In genomic region chr14:107901823-107902222, GRCm38 (mm10) we compare ENCODE assay signal across 18 mouse cellular contexts.
DNase-seq lines count a peak whose midpoint lies in the region; TF ChIP-seq lines count a peak whose summit lies in the region.
"Had no signal": no experiment of that assay in that cellular context is flagged by ENCODE, and none has a peak within 500 bp of the region (broad histone marks: within the 10 kb centered on the region; RNA-seq: fewer than 3 reads in every experiment).

No protein-coding gene starts in this region.

- no peak overlapping the region for H3K9ac ChIP-seq in MEL (ENCODE audit: control insufficient read depth, low read depth, low read length, poor library complexity, severe bottlenecking)

- H3K4me1 ChIP-seq in MEL (ENCODE audit: control insufficient read depth in 1 of 2, insufficient read depth in 2 of 2, low read length in 2 of 2), result no peaks in the 10 kb centered on the region; a peak in 1 of 4 replicates

- H3K36me3 ChIP-seq in MEL (ENCODE audit: control insufficient read depth in 1 of 2, insufficient read depth in 2 of 2, low read length in 2 of 2), result no peaks in the 10 kb centered on the region; a peak in 1 of 4 replicates
- H3K36me3 ChIP-seq: G1E had no signal

- H3K27ac ChIP-seq in MEL (ENCODE audit: control insufficient read depth, low read depth, low read length), result no peak overlapping the region

- no peak for TF ChIP-seq POLR2A in MEL (IDR thresholded peaks at IDR 0.05; ENCODE audit: control insufficient read depth in 1 of 2, insufficient read depth in 1 of 2, low read depth in 1 of 2, low read length in 2 of 2, poor library complexity in 1 of 2)

- no peaks in the 10 kb centered on the region for H3K9me3 ChIP-seq in MEL (replicated peaks; ENCODE audit: insufficient read depth, low read length)

- no peak for TF ChIP-seq RAD21 in MEL (IDR thresholded peaks at IDR 0.05; ENCODE audit: low read depth, low read length)

- DNase-seq in MEL (ENCODE audit: low read depth, low spot score) (peak; percentile 13), MN1 (ENCODE audit: low spot score) (no peak)
- DNase-seq: adrenal gland, adult 2 months; adrenal gland, adult 8-10 months; adrenal gland, postnatal 10 days; adrenal gland, postnatal 14 days; adrenal gland, postnatal 25 days; adrenal gland, postnatal 36 days; B cell, adult 2 months; cerebellum, adult 11 months; cerebellum, adult 11-12 months; cerebellum, adult 18-20 months; cerebellum, adult 2 months; cerebellum, adult 8-10 months; cerebellum, adult 9-10 months had no signal

- H3K4me3 ChIP-seq in MEL (ENCODE audit: control insufficient read depth in 1 of 2, insufficient read depth in 1 of 2, low read depth in 2 of 2, low read length in 2 of 2), result no peak overlapping the region

- H3K79me2 ChIP-seq in MEL (ENCODE audit: control insufficient read depth, insufficient read depth, low read length, poor library complexity), result no peaks in the 10 kb centered on the region

- TF ChIP-seq EP300 in MEL (IDR thresholded peaks at IDR 0.05; ENCODE audit: low read depth in 1 of 2, low read length in 2 of 2), result peak; percentile 26 to 62; a peak in 3 of 4 replicates

- no peaks in the 10 kb centered on the region for H3K27me3 ChIP-seq in MEL (ENCODE audit: control insufficient read depth in 1 of 2, insufficient read depth in 2 of 2, low read length in 2 of 2)
- H3K27me3 ChIP-seq: CH12.LX, Patski had no signal

- no peak for TF ChIP-seq CTCF in MEL (IDR thresholded peaks at IDR 0.05 in 2 of 3, conservative IDR thresholded peaks at IDR 0.05 in 1 of 3; ENCODE audit: control insufficient read depth in 1 of 3, insufficient read depth in 1 of 3, low read depth in 2 of 3, low read length in 3 of 3, poor library complexity in 1 of 3, severe bottlenecking in 1 of 3)

TF ChIP-seq in MEL, 35 proteins besides CTCF, POLR2A, EP300 and RAD21:
- TF ChIP-seq TCF12 (IDR thresholded peaks at IDR 0.05; ENCODE audit: low read depth, low read length), result peak; percentile 71
- TF ChIP-seq ETS1 (IDR thresholded peaks at IDR 0.05; ENCODE audit: low read depth, low read length), result peak; percentile 85
- TF ChIP-seq JUND (IDR thresholded peaks at IDR 0.05; ENCODE audit: low read depth, low read length), result no peak
- TF ChIP-seq MYC (IDR thresholded peaks at IDR 0.05; ENCODE audit: low read depth, low read length), result no peak
- no peak for TF ChIP-seq MXI1 (IDR thresholded peaks at IDR 0.05; ENCODE audit: low read depth, low read length)
- peak; percentile 46; the same call in 1 of the 2 replicates for TF ChIP-seq RCOR1 (IDR thresholded peaks at IDR 0.05; ENCODE audit: low read depth, low read length)
- peak; percentile 26; the same call in 1 of the 2 replicates for TF ChIP-seq GATA1 (IDR thresholded peaks at IDR 0.05; ENCODE audit: low read depth, low read length)
